Mouse (Mus musculus) yolk sac, embryonic 10.5 days (tissue): ENCODE results near the gene Dnajc16.
A peak's percentile ranks its signal among the peaks of the same experiment; 100 is the strongest.

ENCODE experiments used
- DNase-seq: peaks from one replicate; pipeline ENCODE4 v3.0.0-alpha.2; 2017; ENCODE audit warnings: low spot score

Gene Dnajc16

GRCm38 (mm10) chr4:141763476-141763875, 27.3 kb downstream of the Dnajc16 start:
- no peak for DNase-seq

DNA sequence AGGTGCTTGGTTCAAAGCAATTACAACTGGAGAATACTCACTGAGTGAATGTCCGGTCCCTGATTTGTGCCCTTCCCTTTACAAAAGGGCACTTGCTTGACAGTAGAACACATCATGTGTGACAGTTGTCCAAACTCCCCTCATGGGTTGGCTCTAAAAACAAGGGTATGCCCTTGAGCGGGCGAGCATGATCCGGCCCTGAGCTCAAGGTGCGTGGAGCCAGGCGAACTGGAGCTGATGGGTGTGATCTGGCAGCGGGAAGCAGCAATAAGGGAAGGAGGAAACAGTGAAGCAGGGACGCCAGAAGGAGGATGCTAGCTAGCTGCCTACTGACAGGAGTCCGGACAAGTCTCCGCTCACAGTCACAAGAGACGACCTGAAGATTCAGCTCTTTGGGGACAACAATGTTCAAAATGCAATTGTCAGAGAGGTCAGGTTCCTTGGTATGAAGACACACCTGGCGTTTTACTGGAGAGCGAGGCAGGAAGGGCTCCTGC, 28.6 kb downstream of the Dnajc16 start:
- no peak for DNase-seq

DNA sequence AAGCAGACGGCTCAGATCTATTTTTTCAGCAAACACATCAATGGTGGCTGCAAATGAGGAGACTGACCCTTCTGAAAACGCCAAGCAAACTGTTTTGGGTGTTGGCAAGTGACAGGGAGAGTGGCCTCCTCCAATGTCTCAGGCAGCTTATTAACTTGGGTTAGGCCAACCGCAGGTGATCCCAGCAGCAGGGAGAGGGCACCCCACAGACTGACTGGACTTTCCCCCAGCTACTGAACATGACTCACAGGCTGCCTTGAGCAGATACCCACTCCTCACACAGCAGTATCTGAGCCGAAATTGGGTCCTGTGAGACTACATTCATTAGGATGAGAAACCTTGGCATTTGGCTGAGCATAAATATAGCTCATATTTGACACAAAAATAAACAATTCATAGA, 29.8 kb downstream of the Dnajc16 start:
- no peak for DNase-seq

- DNase-seq: no peak
Measured at GRCm38 (mm10) chr4:141758874-141759542, 31.7 kb downstream of the Dnajc16 start.

- no peak for DNase-seq
Measured at GRCm38 (mm10) chr4:141757124-141757523, 33.6 kb downstream of the Dnajc16 start.

- no peak for DNase-seq
Measured at GRCm38 (mm10) chr4:141755375-141755930, 35.3 kb downstream of the Dnajc16 start.

- DNase-seq: peak; percentile 69
Measured at GRCm38 (mm10) chr4:141752076-141752421, 38.7 kb downstream of the Dnajc16 start.

DNA sequence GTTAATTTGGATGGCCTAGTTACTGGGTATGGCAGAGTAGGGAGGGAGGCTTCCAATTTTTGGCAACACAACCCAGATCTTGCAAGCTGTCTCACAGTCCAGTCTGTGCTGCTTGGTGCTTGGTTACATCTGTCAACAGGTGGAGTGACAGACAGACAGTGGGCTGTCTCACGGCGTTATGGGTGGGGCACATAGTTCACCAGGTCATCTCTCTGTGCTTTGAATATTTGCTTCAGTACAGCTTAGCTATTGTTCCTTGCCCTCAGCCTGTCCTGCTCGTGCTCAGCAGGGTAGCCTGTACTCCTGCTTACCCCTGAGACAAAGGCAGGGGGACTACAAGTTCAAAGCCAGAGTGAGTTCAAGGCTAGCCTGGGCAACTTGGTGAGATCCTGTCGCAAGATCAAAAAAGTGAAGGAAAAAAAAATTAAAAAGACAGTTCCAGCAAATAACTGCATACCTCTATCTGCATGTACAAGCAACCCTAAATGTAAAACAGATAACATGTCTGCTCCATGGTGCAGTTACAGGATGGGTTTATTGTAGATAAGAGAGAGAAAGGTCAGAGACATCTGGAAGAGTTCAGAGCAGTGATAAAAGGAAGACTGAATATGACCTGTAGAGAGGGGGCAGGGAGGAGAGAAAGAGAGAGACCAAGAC, 39.2 kb downstream of the Dnajc16 start:
- peak; percentile 44 for DNase-seq

- no peak for DNase-seq
Measured at GRCm38 (mm10) chr4:141750826-141751225, 39.9 kb downstream of the Dnajc16 start.

DNA sequence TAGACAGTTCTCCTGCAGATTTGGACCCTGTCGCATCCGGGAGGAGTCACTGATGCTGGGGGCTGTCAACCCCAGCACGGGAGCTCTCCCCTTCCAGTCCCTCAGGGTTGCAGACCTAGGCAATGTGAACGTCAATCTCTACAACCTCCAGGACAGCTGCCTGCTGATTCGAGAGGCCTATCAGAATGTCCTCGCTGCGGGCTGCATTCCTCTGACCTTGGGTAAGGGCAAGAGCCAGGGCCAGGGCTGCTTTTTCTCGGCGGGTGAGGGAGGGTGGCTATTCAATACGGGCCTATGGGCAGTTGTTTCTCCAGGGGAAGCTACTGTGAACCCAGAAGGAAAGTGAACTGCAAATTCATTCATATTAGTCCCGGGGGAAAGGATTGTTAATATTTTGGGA, 41.2 kb downstream of the Dnajc16 start:
- DNase-seq: no peak

GRCm38 (mm10) chr4:141746578-141747346, 44.0 kb downstream of the Dnajc16 start, which contains the start of gene Agmat:
TSS of gene Agmat (plus strand) at chr4:141746672.
- no peak for DNase-seq

GRCm38 (mm10) chr4:141742381-141742780, 48.4 kb downstream of the Dnajc16 start:
- no peak for DNase-seq

GRCm38 (mm10) chr4:141741856-141742255, 48.9 kb downstream of the Dnajc16 start:
- peak; percentile 76 for DNase-seq

GRCm38 (mm10) chr4:141738015-141738414, 52.7 kb downstream of the Dnajc16 start:
- no peak for DNase-seq

GRCm38 (mm10) chr4:141736856-141737255, 53.9 kb downstream of the Dnajc16 start:
- no peak for DNase-seq

- DNase-seq: no peak
Measured at GRCm38 (mm10) chr4:141735206-141735560, 55.5 kb downstream of the Dnajc16 start.

DNA sequence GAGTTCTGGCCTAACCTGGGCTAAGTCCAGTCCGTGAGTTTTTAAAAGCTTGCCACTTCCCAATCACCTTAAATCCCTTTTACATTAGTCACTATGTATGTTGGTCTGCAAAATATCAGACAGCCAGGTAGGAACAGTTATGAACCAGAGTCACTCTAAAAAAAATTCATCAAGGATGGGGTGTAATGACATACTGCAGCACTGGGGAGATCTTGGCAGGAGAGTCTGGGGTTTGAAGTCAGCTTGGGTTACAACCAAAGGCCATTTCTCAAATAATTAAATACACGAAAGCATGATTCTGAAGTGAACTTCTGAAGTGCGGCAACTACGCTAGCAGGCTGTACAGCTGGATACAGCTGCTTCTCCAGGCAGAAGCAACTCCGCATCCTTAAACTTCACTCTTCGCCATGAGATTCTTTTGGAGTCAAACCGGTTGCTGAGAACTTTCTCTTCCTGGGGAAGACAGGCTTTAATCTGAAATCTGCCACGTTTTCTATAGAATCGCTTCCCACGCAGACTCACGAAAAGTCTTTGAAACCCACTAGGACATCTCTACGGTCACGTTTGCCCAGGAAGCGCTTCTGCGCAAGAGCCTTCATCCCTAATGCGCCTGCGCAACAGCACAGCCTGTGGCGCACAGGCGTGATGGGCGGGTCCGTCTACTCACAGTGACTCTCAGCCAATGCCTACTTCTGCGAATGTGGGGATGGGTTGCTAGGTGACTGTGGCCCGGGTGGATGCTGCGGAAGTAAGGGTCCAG, 56.1 kb downstream of the Dnajc16 start:
- peak; percentile 89 for DNase-seq

- DNase-seq: peak; percentile 82
Measured at GRCm38 (mm10) chr4:141731766-141732165, 59.0 kb downstream of the Dnajc16 start.

DNA sequence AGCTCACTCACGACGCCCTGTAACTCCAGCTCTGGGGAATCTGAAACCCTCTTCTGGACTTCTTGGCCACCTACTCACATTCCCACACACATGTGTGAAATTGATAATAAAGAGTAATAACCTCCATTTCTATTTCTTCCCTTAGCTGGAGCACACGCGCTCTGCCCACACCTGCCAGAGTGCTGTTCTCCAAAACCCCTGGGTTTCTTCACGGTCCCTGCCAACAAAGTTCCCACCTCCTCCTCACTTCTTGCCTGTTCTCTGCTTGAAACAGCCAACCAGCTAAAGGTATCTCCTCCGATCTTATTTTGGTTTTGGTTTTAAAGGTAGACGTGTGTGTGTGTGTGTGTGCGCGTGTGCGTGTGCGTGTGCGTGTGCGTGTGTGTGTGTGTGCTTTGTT, 60.3 kb downstream of the Dnajc16 start:
- DNase-seq: no peak

- DNase-seq: peak; percentile 67
Measured at GRCm38 (mm10) chr4:141729266-141729665, 61.5 kb downstream of the Dnajc16 start.

DNA sequence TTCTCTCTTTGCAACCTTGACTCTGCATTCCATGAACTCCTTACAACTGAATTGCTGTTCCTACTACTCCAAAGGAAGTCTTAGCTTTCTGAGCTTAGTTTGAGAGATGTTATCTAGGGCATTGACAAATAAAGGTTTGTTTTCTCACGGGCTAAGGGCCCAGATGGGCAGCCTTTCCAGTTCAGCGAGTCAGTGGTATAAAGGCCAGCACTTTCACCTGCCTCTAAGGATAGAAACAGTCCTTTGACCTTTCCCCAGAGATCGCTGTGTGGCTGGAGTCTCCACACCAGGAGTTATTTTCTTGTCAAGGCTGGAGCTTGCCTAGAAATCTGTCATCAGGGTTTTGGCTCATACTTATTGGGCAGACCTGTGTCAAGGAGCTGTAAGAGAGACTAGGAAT, 65.0 kb downstream of the Dnajc16 start:
- DNase-seq: peak; percentile 73

DNA sequence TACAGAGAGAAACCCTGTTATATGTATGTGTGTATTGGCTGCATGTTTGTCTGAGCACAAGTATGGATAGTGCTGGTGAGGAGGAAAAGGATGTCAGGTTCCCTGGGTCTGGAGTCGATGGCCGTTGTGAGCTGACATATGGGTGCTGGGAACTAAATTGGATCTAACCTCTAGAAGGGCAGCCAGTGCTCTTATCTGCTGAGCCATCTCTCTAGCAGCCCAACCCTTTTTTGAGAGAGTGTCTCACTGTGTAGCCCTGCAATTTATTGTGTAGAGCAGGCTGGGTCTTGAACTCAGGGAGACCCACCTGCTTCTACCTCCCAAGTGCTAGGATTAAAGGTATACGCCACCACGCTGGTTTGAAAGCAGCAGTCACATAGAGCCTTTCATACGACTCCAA, 65.5 kb downstream of the Dnajc16 start:
- DNase-seq: no peak
